Mouse (Mus musculus) myocyte (in vitro differentiated cells): ENCODE results near the gene Fgf3. TPM values are rescaled to one million over a fixed set of nuclear protein-coding genes. Genes with fewer than 3 reads are reported as not detected.

ENCODE experiments used
- H3K27me3 ChIP-seq: one replicate; pipeline ENCODE4 v1.6.1; 2011; ENCODE audit not compliant: control insufficient read depth, insufficient read depth, insufficient read length
- H3K36me3 ChIP-seq: one replicate; pipeline ENCODE4 v1.6.1; 2011; ENCODE audit not compliant: control insufficient read depth, insufficient read depth
- H3K4me2 ChIP-seq: one replicate; pipeline ENCODE4 v1.6.1; 2011; ENCODE audit warnings: low read depth, control low read depth
- H3K4me3 ChIP-seq: one replicate; pipeline ENCODE4 v1.5.1; 2011; ENCODE audit warnings: mild to moderate bottlenecking, control low read depth, moderate library complexity
- H3K79me2 ChIP-seq: one replicate; pipeline ENCODE4 v1.6.1; 2011; ENCODE audit not compliant: control insufficient read depth, insufficient read depth
- H3ac ChIP-seq: one replicate; pipeline ENCODE4 v1.6.1; 2011; ENCODE audit not compliant: control insufficient read depth, insufficient read length
- CEBPB ChIP-seq: IDR thresholded peaks from 2 replicates; pipeline ENCODE4 v1.6.1; 2011; ENCODE audit warnings: mild to moderate bottlenecking, moderate library complexity; ENCODE audit not compliant: poor library complexity, insufficient read depth, severe bottlenecking
- E2F4 ChIP-seq: IDR thresholded peaks from one replicate; pipeline ENCODE4 v1.6.1; 2011; ENCODE audit warnings: mild to moderate bottlenecking, control low read depth, moderate library complexity; ENCODE audit not compliant: insufficient read depth
- MAX ChIP-seq: IDR thresholded peaks from one replicate; pipeline ENCODE4 v1.6.1; 2011; ENCODE audit warnings: low read depth, mild to moderate bottlenecking, control low read depth
- MYOD1 ChIP-seq, 3 experiments: IDR thresholded peaks; one replicate each; pipeline ENCODE4 v1.6.1; 2011; ENCODE audit warnings: control low read depth in 2 of 3, low read depth in 2 of 3, mild to moderate bottlenecking in 2 of 3, moderate library complexity in 1 of 3; ENCODE audit not compliant: insufficient read length in 2 of 3, control insufficient read depth in 1 of 3
- MYOG ChIP-seq, 3 experiments: IDR thresholded peaks; one replicate each; pipeline ENCODE4 v1.6.1; 2011; ENCODE audit warnings: control low read depth in 2 of 3, low read depth in 2 of 3, mild to moderate bottlenecking in 2 of 3; ENCODE audit not compliant: insufficient read length in 2 of 3, control insufficient read depth in 1 of 3, insufficient read depth in 1 of 3
- POLR2A ChIP-seq: IDR thresholded peaks from one replicate; pipeline ENCODE4 v1.6.1; 2011; ENCODE audit warnings: low read depth, mild to moderate bottlenecking, control low read depth, moderate library complexity; ENCODE audit not compliant: insufficient read length
- POLR2AphosphoS2 ChIP-seq: IDR thresholded peaks from one replicate; pipeline ENCODE4 v1.6.1; 2011; ENCODE audit warnings: low read depth, control low read depth; ENCODE audit not compliant: insufficient read length
- REST ChIP-seq: IDR thresholded peaks from one replicate; pipeline ENCODE4 v1.6.1; 2011; ENCODE audit warnings: mild to moderate bottlenecking, control low read depth, moderate library complexity; ENCODE audit not compliant: insufficient read depth, insufficient read length
- SRF ChIP-seq: IDR thresholded peaks from one replicate; pipeline ENCODE4 v1.6.1; 2011; ENCODE audit warnings: low read depth; ENCODE audit not compliant: control insufficient read depth, insufficient read length
- TCF12 ChIP-seq: IDR thresholded peaks from one replicate; pipeline ENCODE4 v1.6.1; 2011; ENCODE audit warnings: mild to moderate bottlenecking, control low read depth; ENCODE audit not compliant: poor library complexity, insufficient read depth, severe bottlenecking
- TCF3 ChIP-seq: IDR thresholded peaks from one replicate; pipeline ENCODE4 v1.6.1; 2011; ENCODE audit warnings: low read depth, control low read depth; ENCODE audit not compliant: insufficient read length
- USF1 ChIP-seq: IDR thresholded peaks from one replicate; pipeline ENCODE4 v1.6.1; 2011; ENCODE audit warnings: low read depth, mild to moderate bottlenecking, control low read depth, moderate library complexity
- polyA plus RNA-seq: library from polyadenylated mRNA; unstranded; fragments of >200 nt; fragmentation: generic; extraction: Trizol; gene quantifications from one replicate; pipeline ENCODE4 v1.2.1, GENCODE M21; 2012; ENCODE audit warnings: missing spikeins

Gene Fgf3
- polyA plus RNA-seq, 1 experiment: not detected

- Histone ChIP-seq H3K79me2 (no peaks in the 10 kb centered on the region), H3K27me3 (peaks cover 30% of the 10 kb centered on the region), H3K36me3 (no peaks in the 10 kb centered on the region), H3ac (no peak overlapping the region), H3K4me2 (no peak overlapping the region), H3K4me3 (no peak overlapping the region)
- TF ChIP-seq POLR2AphosphoS2 (no peak), TCF12 (no peak), SRF (no peak), MYOD1 (IDR thresholded peaks at IDR 0.05; ENCODE audit: control insufficient read depth in 1 of 3, insufficient read length in 2 of 3, low read depth in 2 of 3) (no peak), E2F4 (no peak), MAX (no peak), REST (no peak)
These were observed 44.6 kb upstream of the Fgf3 start for GRCm38 (mm10) chr7:144793296-144793695.

GRCm38 (mm10) chr7:144795976-144796474 is 41.9 kb upstream of the Fgf3 start:
- no peak overlapping the region for H3K4me2 ChIP-seq
- no peak overlapping the region for H3K4me3 ChIP-seq
- TF ChIP-seq POLR2A (no peak), REST (no peak), CEBPB (no peak), MYOD1 (IDR thresholded peaks at IDR 0.05; ENCODE audit: control insufficient read depth in 1 of 3, insufficient read length in 2 of 3, low read depth in 2 of 3) (no peak), SRF (no peak), MYOG (IDR thresholded peaks at IDR 0.05; ENCODE audit: control insufficient read depth in 1 of 3, insufficient read depth in 1 of 3, insufficient read length in 2 of 3, low read depth in 2 of 3) (no peak), E2F4 (no peak), TCF12 (no peak), USF1 (no peak), POLR2AphosphoS2 (no peak)
- H3K79me2 ChIP-seq: no peaks in the 10 kb centered on the region
- peaks cover 40% of the 10 kb centered on the region for H3K27me3 ChIP-seq
- no peak overlapping the region for H3ac ChIP-seq
- H3K36me3 ChIP-seq: no peaks in the 10 kb centered on the region

GRCm38 (mm10) chr7:144796986-144797735 is 40.7 kb upstream of the Fgf3 start:
- H3ac ChIP-seq: no peak overlapping the region
- peaks cover 40% of the 10 kb centered on the region for H3K27me3 ChIP-seq
- H3K4me2 ChIP-seq: no peak overlapping the region
- no peaks in the 10 kb centered on the region for H3K79me2 ChIP-seq
- H3K4me3 ChIP-seq: no peak overlapping the region
- no peaks in the 10 kb centered on the region for H3K36me3 ChIP-seq
- TF ChIP-seq MYOD1 (IDR thresholded peaks at IDR 0.05; ENCODE audit: control insufficient read depth in 1 of 3, insufficient read length in 2 of 3, low read depth in 2 of 3) (no peak), POLR2AphosphoS2 (no peak), MYOG (IDR thresholded peaks at IDR 0.05; ENCODE audit: control insufficient read depth in 1 of 3, insufficient read depth in 1 of 3, insufficient read length in 2 of 3, low read depth in 2 of 3) (no peak), REST (no peak), MAX (no peak), USF1 (no peak), TCF3 (no peak), CEBPB (no peak), E2F4 (no peak), SRF (no peak)

GRCm38 (mm10) chr7:144798471-144798870 is 39.4 kb upstream of the Fgf3 start:
- no peaks in the 10 kb centered on the region for H3K36me3 ChIP-seq
- H3K4me3 ChIP-seq: no peak overlapping the region
- no peak overlapping the region for H3ac ChIP-seq
- no peaks in the 10 kb centered on the region for H3K79me2 ChIP-seq
- peaks cover 32% of the 10 kb centered on the region for H3K27me3 ChIP-seq
- TF ChIP-seq MAX (no peak), CEBPB (no peak), E2F4 (no peak), POLR2AphosphoS2 (no peak), POLR2A (no peak), MYOD1 (IDR thresholded peaks at IDR 0.05; ENCODE audit: control insufficient read depth in 1 of 3, insufficient read length in 2 of 3, low read depth in 2 of 3) (no peak), USF1 (no peak), SRF (no peak), REST (no peak), MYOG (IDR thresholded peaks at IDR 0.05; ENCODE audit: control insufficient read depth in 1 of 3, insufficient read depth in 1 of 3, insufficient read length in 2 of 3, low read depth in 2 of 3) (no peak)
- no peak overlapping the region for H3K4me2 ChIP-seq

GRCm38 (mm10) chr7:144807036-144807435 is 30.8 kb upstream of the Fgf3 start:
- H3K79me2 ChIP-seq: no peaks in the 10 kb centered on the region
- H3ac ChIP-seq: no peak overlapping the region
- no peak overlapping the region for H3K4me3 ChIP-seq
- no peaks in the 10 kb centered on the region for H3K27me3 ChIP-seq
- no peak for TF ChIP-seq REST
- no peak for TF ChIP-seq TCF12
- TF ChIP-seq MYOD1 (IDR thresholded peaks at IDR 0.05; ENCODE audit: control insufficient read depth in 1 of 3, insufficient read length in 2 of 3, low read depth in 2 of 3): no peak
- no peak for TF ChIP-seq CEBPB
- no peak for TF ChIP-seq SRF
- TF ChIP-seq E2F4: no peak
- TF ChIP-seq MAX: no peak
- TF ChIP-seq MYOG (IDR thresholded peaks at IDR 0.05; ENCODE audit: control insufficient read depth in 1 of 3, insufficient read depth in 1 of 3, insufficient read length in 2 of 3, low read depth in 2 of 3): no peak
- no peaks in the 10 kb centered on the region for H3K36me3 ChIP-seq
- H3K4me2 ChIP-seq: no peak overlapping the region
